Mouse (Mus musculus) left cerebral cortex, postnatal 4 days (tissue): ENCODE measurements around the gene Ppp1r9a. TPM values are rescaled to one million over a fixed set of nuclear protein-coding genes. Genes with fewer than 3 reads are reported as not detected.

Experiments
- DNase-seq: peaks from one replicate; pipeline ENCODE4 v3.0.0-alpha.2; 2022
- intact Hi-C: fragments of 180-260 bp; cut with DNase I; formaldehyde crosslinking; loops from one replicate; pipeline ENCODE4 v1.15.1; 2025
- total RNA-seq, 2 experiments: library from RNA; stranded (reverse); gene quantifications; 2 replicates each; pipeline ENCODE4 v1.2.3; 2021

Gene Ppp1r9a
- total RNA-seq, 2 experiments from 2014 or later, result 107 to 110 TPM

- no peak for DNase-seq
- intact Hi-C loops, result no loop called here
Observed at GRCm38 (mm10) chr6:4953028-4953719, 50.5 kb downstream of the Ppp1r9a start.

- intact Hi-C loops, result no loop called here
Observed at GRCm38 (mm10) chr6:4956651-4957050, 53.9 kb downstream of the Ppp1r9a start.

GRCm38 (mm10) chr6:4962197-4962596 is 59.5 kb downstream of the Ppp1r9a start:
- intact Hi-C loops, result no loop called here

More at GRCm38 (mm10) chr6:4956651-4957050, 53.9 kb downstream of the Ppp1r9a start:
- DNase-seq, result no peak

GRCm38 (mm10) chr6:4963049-4963448 is 60.3 kb downstream of the Ppp1r9a start:
- DNase-seq, result no peak
- intact Hi-C loops, result no loop called here

More at GRCm38 (mm10) chr6:4962197-4962596, 59.5 kb downstream of the Ppp1r9a start:
- DNase-seq, result no peak

DNA sequence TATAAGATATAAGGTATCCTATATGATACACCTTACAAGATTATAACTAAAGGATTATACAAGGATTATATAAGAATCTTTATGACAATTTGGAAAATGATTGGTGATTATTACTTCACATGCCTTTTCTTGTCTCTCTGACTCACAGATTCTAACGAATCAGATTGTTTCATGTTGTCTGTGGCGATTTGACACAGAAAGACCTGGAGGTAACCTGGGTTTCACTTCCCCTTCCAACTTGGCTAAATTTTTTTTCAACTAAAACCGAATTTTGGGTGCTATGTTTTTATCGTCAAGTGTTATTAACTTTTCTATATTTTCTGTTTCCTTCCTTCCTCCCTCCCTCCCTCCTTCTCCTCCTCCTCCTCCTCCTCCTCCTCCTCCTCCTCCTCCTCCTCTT is 64.5 kb downstream of the Ppp1r9a start:
- no peak for DNase-seq

GRCm38 (mm10) chr6:4971229-4971628 is 68.5 kb downstream of the Ppp1r9a start:
- intact Hi-C loops, result no loop called here
- DNase-seq, result peak; percentile 15

More for the DNA sequence above, 64.5 kb downstream of the Ppp1r9a start:
- intact Hi-C loops, result no loop called here

DNA sequence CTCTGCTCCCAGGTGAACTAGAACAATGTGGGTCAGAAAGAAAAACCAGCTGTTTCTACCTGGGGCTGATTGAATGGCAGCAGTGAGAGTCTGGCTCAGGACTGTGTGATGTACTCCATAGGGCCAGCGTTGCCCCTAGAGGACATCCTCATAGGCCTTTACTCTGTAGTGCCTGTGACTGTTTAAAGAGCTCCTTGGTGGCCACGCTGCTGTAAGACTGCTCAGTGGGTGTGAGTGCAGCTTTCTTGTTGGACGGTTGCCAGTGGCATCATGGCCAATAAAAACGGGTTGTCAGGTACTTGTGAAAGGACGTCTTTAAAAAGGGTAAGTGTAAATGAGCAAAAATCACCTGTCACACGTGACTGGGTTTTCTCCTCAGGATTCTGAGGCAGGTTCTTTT is 70.1 kb downstream of the Ppp1r9a start:
- intact Hi-C loops, result no loop called here
- peak; percentile 32 for DNase-seq

DNA sequence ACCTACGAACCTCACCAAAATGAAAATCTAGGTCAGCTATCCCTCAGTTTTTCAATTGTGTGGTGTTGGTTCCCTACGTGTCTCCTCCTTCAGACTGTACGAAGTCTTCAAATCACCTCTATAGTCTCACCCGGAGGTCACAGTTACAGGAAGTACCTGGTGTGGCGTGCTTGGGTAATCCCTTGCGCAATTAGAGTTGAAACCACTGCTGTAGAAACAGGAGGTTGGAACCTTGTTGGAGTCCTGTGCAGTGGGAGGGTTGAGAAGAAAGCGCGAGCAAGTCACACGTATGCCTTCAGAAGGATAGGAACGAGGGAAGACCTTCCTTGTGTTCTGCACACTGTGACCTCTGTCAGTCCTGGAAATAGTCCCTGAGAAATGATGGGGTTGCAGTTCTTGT is 70.6 kb downstream of the Ppp1r9a start:
- no peak for DNase-seq
- intact Hi-C loops, result no loop called here

GRCm38 (mm10) chr6:4977515-4977914 is 74.8 kb downstream of the Ppp1r9a start:
- intact Hi-C loops, result no loop called here
- DNase-seq, result no peak

DNA sequence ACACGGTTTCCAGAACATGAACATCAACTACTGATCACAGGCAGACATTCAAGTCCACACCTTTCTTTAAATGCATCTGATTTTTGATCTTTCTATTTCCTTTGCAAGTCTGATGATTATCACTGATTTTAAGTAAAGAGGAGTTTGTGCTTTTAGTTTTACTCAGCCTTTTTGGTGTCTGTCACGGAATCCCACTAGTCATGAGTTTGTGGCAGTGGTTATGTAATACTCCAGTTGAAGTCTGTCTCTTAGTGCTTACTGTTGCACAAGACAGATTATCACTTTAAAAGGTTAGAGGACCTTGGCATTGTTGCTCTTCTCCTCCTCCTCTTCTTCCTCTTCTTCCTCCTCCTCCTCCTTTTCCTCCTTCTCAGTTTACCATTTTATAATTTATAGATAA is 75.5 kb downstream of the Ppp1r9a start:
- intact Hi-C loops, result no loop called here
- no peak for DNase-seq

- DNase-seq, result no peak
- intact Hi-C loops, result no loop called here
Observed at GRCm38 (mm10) chr6:4978897-4979296, 76.2 kb downstream of the Ppp1r9a start.

GRCm38 (mm10) chr6:4980113-4980512 is 77.4 kb downstream of the Ppp1r9a start:
- no peak for DNase-seq
- intact Hi-C loops, result no loop called here

- no peak for DNase-seq
- intact Hi-C loops, result no loop called here
Observed at GRCm38 (mm10) chr6:4982686-4983162, 80.0 kb downstream of the Ppp1r9a start.

DNA sequence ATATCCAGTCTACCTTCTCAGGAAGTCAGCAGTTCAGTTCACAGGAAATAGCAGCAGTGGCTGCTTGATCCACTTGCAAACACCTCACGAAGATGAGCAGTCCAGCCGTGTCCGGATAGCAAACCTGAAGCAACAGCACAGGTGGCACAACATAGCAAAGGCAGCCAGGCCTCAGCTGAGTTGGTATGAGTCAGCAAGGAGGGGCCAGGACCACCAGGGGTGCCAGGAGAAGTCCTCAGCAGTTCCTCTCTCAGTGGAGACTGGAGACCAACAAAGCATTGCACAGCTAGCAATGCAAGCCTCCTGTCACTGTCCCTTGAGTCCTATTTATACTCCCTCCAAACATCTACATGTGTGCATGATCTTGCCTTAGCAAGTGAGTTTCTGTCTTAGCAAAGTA is 83.0 kb downstream of the Ppp1r9a start:
- intact Hi-C loops, result no loop called here
- DNase-seq, result no peak

GRCm38 (mm10) chr6:4987084-4987483 is 84.4 kb downstream of the Ppp1r9a start:
- no peak for DNase-seq
- intact Hi-C loops, result no loop called here

DNA sequence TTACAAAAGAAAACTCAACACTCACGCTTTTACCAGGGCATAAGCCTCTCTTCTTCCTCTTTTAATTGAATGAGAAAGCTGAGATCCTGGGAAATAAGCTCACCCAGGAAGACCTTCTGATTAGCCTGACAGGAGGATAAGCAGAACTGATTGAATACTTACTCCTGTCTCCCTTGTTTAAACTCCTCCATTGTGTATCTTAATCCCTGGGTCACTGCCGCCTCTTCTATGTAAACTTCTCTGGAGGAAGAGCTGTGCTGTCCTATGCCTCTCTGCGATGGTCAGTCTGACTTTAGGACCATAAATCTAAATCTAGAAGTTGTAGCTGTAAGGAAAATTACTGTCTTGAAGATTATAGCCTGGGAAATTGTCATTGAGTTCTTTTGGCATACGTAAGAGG is 86.0 kb downstream of the Ppp1r9a start:
- intact Hi-C loops, result no loop called here
- DNase-seq, result no peak

GRCm38 (mm10) chr6:4992308-4992707 is 89.6 kb downstream of the Ppp1r9a start:
- DNase-seq, result no peak
- intact Hi-C loops, result no loop called here

DNA sequence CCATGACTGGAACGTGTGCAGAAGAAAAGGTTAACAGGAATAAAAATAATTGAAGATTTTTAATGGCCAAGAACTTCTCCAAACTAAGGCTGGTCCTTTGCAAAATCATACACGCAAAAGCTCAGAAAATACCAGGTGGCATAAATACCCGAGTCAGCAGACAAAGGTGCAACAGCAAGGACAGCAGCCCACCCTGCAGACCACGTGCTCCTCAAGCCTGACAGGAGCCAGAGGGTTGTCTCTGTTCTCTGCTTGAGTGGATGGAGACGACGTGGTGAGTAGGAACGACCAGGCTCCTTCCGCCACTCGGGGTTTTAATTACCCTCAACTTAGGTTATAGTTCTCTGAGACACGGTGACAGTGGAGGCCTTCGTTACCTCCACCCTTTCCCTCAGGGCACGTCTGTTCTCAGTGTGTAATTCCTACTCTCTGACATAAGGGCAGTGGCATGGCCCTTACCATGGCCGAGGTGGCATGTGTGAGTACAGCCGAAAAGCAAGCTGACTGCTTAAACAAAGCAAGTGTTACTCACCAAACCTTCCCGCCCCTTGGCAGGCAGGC is 91.0 kb downstream of the Ppp1r9a start:
- intact Hi-C loops, result no loop called here
- DNase-seq, result no peak

- DNase-seq, result no peak
- intact Hi-C loops, result no loop called here
Observed at GRCm38 (mm10) chr6:4994161-4994919, 91.6 kb downstream of the Ppp1r9a start.

DNA sequence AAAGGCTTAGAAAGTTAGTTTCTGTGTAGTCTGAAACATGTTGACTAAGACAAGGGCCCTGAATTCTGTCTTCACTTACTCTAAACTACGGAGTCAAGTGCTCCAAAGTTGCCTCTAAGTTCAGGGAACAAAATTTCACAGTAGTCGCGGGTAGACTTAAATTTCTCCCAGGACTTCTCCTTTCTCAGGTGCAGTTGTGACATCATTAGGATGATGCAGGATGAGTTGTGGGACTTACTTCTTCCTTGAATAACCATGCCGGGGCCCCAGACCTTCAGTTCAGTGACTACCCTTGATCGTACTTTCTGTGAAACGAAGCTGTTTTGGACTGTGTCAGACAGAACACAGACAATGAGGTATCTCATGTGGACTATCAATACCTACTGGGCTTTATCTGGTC is 94.9 kb downstream of the Ppp1r9a start:
- intact Hi-C loops, result no loop called here
- DNase-seq, result no peak

- intact Hi-C loops, result no loop called here
- DNase-seq, result no peak
Observed at GRCm38 (mm10) chr6:4998929-4999328, 96.2 kb downstream of the Ppp1r9a start.

DNA sequence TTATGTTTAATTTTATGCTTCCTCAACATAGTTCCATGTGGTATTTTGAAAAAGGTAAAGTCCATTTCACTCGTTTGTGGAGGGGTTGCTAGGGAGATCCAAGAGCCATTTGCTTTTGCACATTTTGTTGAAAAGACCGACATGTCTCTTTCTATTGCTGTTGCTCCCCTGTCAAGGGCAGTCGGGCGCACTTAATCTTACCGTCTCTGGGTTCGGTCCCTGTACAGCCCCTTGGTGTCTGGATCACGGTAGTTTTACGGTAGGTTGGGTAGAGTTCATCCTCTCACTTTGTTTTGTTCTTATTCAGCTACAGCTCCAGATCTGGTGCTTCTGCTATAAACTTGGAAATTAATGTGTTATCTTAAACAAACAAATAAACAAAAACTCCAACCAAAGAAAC is 98.1 kb downstream of the Ppp1r9a start:
- no peak for DNase-seq
- intact Hi-C loops, result no loop called here
